21 mouse cellular contexts compared by ENCODE assay signal in genomic region chr6:124531077-124531476, GRCm38 (mm10). TPM values are rescaled to one million over a fixed set of nuclear protein-coding genes. Genes with fewer than 3 reads are reported as not detected.
"Had no signal": no experiment of that assay in that cellular context is flagged by ENCODE, and none has a peak within 500 bp of the region (broad histone marks: within the 10 kb centered on the region; RNA-seq: fewer than 3 reads in every experiment).

No protein-coding gene starts in this region.

- H3K27ac ChIP-seq: neural tube, embryonic 15.5 days; stomach, embryonic 15.5 days; stomach, postnatal 0 days had no signal

- H3K9ac ChIP-seq: neural tube, embryonic 15.5 days; stomach, embryonic 15.5 days had no signal

- H3K9me3 ChIP-seq: neural tube, embryonic 15.5 days; stomach, embryonic 15.5 days had no signal

- H3K4me3 ChIP-seq: neural tube, embryonic 15.5 days; stomach, embryonic 15.5 days had no signal

- H3K4me1 ChIP-seq: neural tube, embryonic 15.5 days; stomach, embryonic 15.5 days had no signal

- H3K4me2 ChIP-seq: neural tube, embryonic 15.5 days; stomach, embryonic 15.5 days had no signal

- DNase-seq: retina, postnatal 1 day; right cerebral cortex, adult 18-20 months; right cerebral cortex, postnatal 14 days; right cerebral cortex, postnatal 25 days; right cerebral cortex, postnatal 4 days; spleen, adult 18-20 months; thymus, adult 18-20 months; thymus, adult 2 months; thymus, postnatal 14 days; thymus, postnatal 25 days; thymus, postnatal 36 days; thymus, postnatal 4 days had no signal

- H3K27me3 ChIP-seq: neural tube, embryonic 15.5 days; stomach, embryonic 15.5 days had no signal

- H3K36me3 ChIP-seq: neural tube, embryonic 15.5 days; stomach, embryonic 15.5 days had no signal

RNA-seq across cellular contexts. Expression of gene C1s1, which starts 11.1 kb away (rescaled TPM):
- total RNA-seq: neutrophil, adult 5-6 weeks had no signal

RNA-seq across cellular contexts. Expression of gene C1rb, which starts 39.0 kb away (rescaled TPM):
- total RNA-seq: neutrophil, adult 5-6 weeks had no signal
- polyA plus RNA-seq: neural tube, embryonic 14.5 days; neural tube, embryonic 15.5 days; small intestine, adult 2 months; stomach, embryonic 14.5 days; stomach, embryonic 15.5 days; stomach, embryonic 16.5 days; stomach, postnatal 0 days; thymus, adult 2 months; thymus, postnatal 0 days had no signal
